Mouse (Mus musculus): ENCODE results near the gene Tmem104. TPM values are rescaled to one million over a fixed set of nuclear protein-coding genes. Genes with fewer than 3 reads are reported as not detected.
A peak's percentile ranks its signal among the peaks of the same experiment; 100 is the strongest.

The Tmem104 gene
- polyA plus RNA-seq, 1 experiment from 2014 or later = 9.3 TPM

GRCm38 (mm10) chr11:115224889-115225288 is 37.6 kb downstream of the Tmem104 start:
- H3K27me3 ChIP-seq (replicated peaks) = peaks cover 15% of the 10 kb centered on the region
- H3K4me2 ChIP-seq = no peak overlapping the region
- H3K4me1 ChIP-seq = peaks cover 12% of the 10 kb centered on the region
- no peaks in the 10 kb centered on the region for H3K36me3 ChIP-seq
- ATAC-seq (ENCODE audit: insufficient read depth, low FRiP score, low read depth) = no peak
- no peak overlapping the region for H3K4me3 ChIP-seq (replicated peaks)
- WGBS = 47% methylated on average over 8 of the region's 8 CpGs
- no peaks in the 10 kb centered on the region for H3K9me3 ChIP-seq
- H3K9ac ChIP-seq = no peak overlapping the region
- no peak overlapping the region for H3K27ac ChIP-seq

GRCm38 (mm10) chr11:115225301-115225700 is 38.0 kb downstream of the Tmem104 start:
- Histone ChIP-seq H3K36me3 (no peaks in the 10 kb centered on the region), H3K4me3 (replicated peaks) (no peak overlapping the region), H3K4me1 (peaks cover 12% of the 10 kb centered on the region), H3K27ac (no peak overlapping the region), H3K4me2 (no peak overlapping the region), H3K9ac (no peak overlapping the region), H3K9me3 (no peaks in the 10 kb centered on the region), H3K27me3 (replicated peaks) (peaks cover 15% of the 10 kb centered on the region)
- no peak for ATAC-seq (ENCODE audit: insufficient read depth, low FRiP score, low read depth)
- WGBS = 78% methylated on average over 6 of the region's 6 CpGs

DNA sequence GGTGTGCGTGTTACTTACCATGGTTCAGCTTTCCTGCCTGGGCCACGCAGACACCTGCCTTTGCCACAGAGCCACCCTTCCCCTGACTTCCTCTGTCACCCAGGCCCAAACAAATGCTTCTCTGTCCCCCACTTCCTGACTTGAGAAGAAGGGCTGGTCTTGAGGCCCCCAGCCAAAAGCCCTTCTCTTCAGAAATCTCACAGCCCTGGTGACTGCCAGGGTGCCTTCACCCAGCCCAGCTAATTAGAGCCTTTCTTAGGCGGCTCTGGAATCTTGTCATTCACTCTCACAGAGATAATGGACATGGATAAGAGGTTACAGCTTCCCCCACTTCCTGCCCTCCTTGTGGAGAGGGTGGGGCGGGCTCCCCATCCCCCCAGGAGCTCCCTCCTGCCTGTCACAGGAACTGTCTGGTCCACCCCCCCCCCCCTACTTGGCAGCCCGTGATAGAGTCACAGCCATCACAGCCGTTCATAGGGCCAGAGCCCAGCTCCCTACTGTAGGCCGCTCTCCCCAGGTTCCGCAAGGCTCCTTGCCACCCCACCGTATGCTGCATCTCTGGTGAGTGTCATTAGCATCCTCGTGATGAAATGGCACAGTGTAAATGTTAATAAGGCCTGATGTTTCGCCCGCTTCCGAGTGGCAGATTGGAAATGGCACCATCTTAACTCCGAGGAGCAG is 39.7 kb downstream of the Tmem104 start:
- Histone ChIP-seq H3K36me3 (no peaks in the 10 kb centered on the region), H3K9me3 (no peaks in the 10 kb centered on the region), H3K27ac (no peak overlapping the region), H3K27me3 (replicated peaks) (peaks cover 15% of the 10 kb centered on the region), H3K4me3 (replicated peaks) (no peak overlapping the region), H3K9ac (no peak overlapping the region), H3K4me2 (no peak overlapping the region), H3K4me1 (peaks cover 17% of the 10 kb centered on the region)
- WGBS = 64% methylated on average over 14 of the region's 14 CpGs
- no peak for ATAC-seq (ENCODE audit: insufficient read depth, low FRiP score, low read depth)

GRCm38 (mm10) chr11:115227640-115228039 is 40.4 kb downstream of the Tmem104 start:
- Histone ChIP-seq H3K9ac (no peak overlapping the region), H3K27me3 (replicated peaks) (peaks cover 15% of the 10 kb centered on the region)
- 57% methylated on average over 12 of the region's 12 CpGs for WGBS

DNA sequence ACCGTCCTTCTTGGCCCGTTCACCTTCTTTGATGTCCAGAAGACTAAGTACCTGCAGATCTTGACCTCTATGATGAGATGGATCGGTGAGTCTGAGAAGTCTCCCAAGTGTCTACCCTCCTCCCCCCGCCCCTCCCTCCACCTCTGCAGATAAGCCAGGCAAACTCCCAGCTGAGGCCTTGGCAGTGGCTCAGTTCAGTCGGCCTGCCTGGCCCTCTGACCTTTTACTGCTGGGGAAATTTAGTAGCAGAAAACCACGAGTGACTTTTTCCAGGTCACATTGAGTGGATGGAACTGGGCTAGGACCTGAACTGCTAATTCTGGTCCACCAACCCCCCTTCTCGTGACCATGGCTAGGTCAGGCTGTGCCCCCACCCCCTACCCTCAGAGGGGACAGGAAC is 41.1 kb downstream of the Tmem104 start:
- H3K9ac ChIP-seq = no peak overlapping the region
- no peak overlapping the region for H3K4me3 ChIP-seq (replicated peaks)
- ATAC-seq (ENCODE audit: insufficient read depth, low FRiP score, low read depth) = no peak
- peaks cover 13% of the 10 kb centered on the region for H3K4me1 ChIP-seq
- WGBS = 55% methylated on average over 7 of the region's 7 CpGs
- H3K36me3 ChIP-seq = no peaks in the 10 kb centered on the region
- H3K9me3 ChIP-seq = no peaks in the 10 kb centered on the region
- H3K27ac ChIP-seq = no peak overlapping the region
- peaks cover 15% of the 10 kb centered on the region for H3K27me3 ChIP-seq (replicated peaks)
- no peak overlapping the region for H3K4me2 ChIP-seq

More at GRCm38 (mm10) chr11:115227640-115228039, 40.4 kb downstream of the Tmem104 start:
- Histone ChIP-seq H3K9me3 (no peaks in the 10 kb centered on the region), H3K36me3 (no peaks in the 10 kb centered on the region), H3K4me2 (no peak overlapping the region), H3K4me1 (peaks cover 15% of the 10 kb centered on the region), H3K4me3 (replicated peaks) (no peak overlapping the region), H3K27ac (no peak overlapping the region)
- ATAC-seq (ENCODE audit: insufficient read depth, low FRiP score, low read depth) = no peak

- Histone ChIP-seq H3K9me3 (no peaks in the 10 kb centered on the region), H3K4me1 (peaks cover 13% of the 10 kb centered on the region), H3K27ac (no peak overlapping the region), H3K27me3 (replicated peaks) (peaks cover 15% of the 10 kb centered on the region), H3K36me3 (no peaks in the 10 kb centered on the region), H3K4me3 (replicated peaks) (no peak overlapping the region), H3K4me2 (no peak overlapping the region), H3K9ac (no peak overlapping the region)
- no peak for ATAC-seq (ENCODE audit: insufficient read depth, low FRiP score, low read depth)
- WGBS = 55% methylated on average over 15 of the region's 15 CpGs
Observed at GRCm38 (mm10) chr11:115229021-115229930, 42.0 kb downstream of the Tmem104 start.

DNA sequence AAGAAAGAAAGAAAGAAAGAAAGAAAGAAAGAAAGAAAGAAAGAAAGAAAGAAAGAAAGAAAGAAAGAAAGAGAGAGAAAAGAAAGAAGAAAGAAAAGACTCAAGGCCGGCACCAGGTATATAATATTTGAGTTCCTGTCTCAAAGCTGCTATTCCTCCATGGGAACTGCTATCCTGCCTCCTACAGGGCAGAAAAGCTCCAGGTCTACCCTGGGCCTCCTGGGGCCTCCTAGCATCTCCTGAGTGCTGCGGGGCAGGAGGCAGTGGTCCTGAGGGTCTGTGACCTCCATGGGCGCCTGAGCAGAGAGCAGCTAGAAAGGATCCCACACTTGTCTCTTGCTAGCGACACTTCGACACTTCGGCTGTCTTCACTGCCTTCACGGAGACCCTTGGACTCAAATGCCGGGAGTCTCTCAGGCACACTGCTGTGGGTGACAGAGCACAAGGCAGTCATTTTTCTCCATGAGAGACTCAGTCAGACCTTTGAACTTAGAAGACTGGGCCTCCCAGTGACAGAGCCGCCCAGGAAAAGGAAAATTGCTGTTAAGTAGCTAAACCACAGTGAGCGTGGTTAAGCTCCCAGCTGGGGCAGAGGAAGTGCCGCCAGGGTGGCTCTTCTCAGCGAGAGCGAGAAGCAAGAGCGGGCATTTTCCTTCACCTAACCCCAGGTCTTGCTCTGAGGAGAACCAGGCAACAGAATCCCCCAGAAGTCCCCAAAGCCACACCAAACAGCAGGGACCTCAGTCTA is 44.1 kb downstream of the Tmem104 start:
- Histone ChIP-seq H3K27ac (peak overlapping the region; percentile 71), H3K27me3 (replicated peaks) (peaks cover 9% of the 10 kb centered on the region), H3K9ac (no peak overlapping the region), H3K4me1 (peaks cover 13% of the 10 kb centered on the region), H3K4me3 (replicated peaks) (no peak overlapping the region), H3K9me3 (no peaks in the 10 kb centered on the region), H3K4me2 (no peak overlapping the region), H3K36me3 (no peaks in the 10 kb centered on the region)
- 43% methylated on average over 14 of the region's 14 CpGs for WGBS
- no peak for ATAC-seq (ENCODE audit: insufficient read depth, low FRiP score, low read depth)

- H3K27ac ChIP-seq = peak overlapping the region; percentile 71
- H3K4me2 ChIP-seq = no peak overlapping the region
- H3K36me3 ChIP-seq = no peaks in the 10 kb centered on the region
- no peak overlapping the region for H3K9ac ChIP-seq
- no peak overlapping the region for H3K4me3 ChIP-seq (replicated peaks)
- WGBS = 58% methylated on average over 9 of the region's 9 CpGs
- no peak for ATAC-seq (ENCODE audit: insufficient read depth, low FRiP score, low read depth)
- no peaks in the 10 kb centered on the region for H3K9me3 ChIP-seq
- peaks cover 13% of the 10 kb centered on the region for H3K4me1 ChIP-seq
- peaks cover 9% of the 10 kb centered on the region for H3K27me3 ChIP-seq (replicated peaks)
Observed at GRCm38 (mm10) chr11:115231924-115232323, 44.6 kb downstream of the Tmem104 start.

DNA sequence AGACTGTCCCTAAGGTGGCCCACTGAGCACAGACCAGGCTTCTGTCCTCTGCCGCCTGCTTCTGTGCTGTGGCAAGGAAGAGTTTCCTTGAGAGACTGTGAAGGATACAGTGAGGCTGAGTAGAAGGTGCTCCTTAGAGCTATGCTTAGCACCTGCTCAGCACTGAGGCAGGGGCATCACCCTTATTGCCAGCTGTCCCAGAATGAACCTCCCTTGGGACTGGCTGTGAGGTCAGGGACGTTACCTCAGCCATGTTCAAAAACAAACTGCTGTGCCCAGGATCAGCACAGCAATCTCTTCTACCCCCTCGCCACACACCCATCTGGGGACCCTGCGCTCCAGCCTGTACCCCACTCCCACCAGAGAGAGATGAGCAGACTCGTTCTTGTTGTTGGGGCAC is 45.6 kb downstream of the Tmem104 start:
- no peak overlapping the region for H3K9ac ChIP-seq
- peaks cover 9% of the 10 kb centered on the region for H3K27me3 ChIP-seq (replicated peaks)
- H3K4me1 ChIP-seq = peaks cover 13% of the 10 kb centered on the region
- no peak overlapping the region for H3K4me3 ChIP-seq (replicated peaks)
- 85% methylated on average over 5 of the region's 5 CpGs for WGBS
- no peak for ATAC-seq (ENCODE audit: insufficient read depth, low FRiP score, low read depth)
- H3K9me3 ChIP-seq = no peaks in the 10 kb centered on the region
- H3K36me3 ChIP-seq = no peaks in the 10 kb centered on the region
- no peak overlapping the region for H3K27ac ChIP-seq
- H3K4me2 ChIP-seq = no peak overlapping the region

GRCm38 (mm10) chr11:115233526-115234290 is 46.4 kb downstream of the Tmem104 start:
- no peaks in the 10 kb centered on the region for H3K9me3 ChIP-seq
- peaks cover 9% of the 10 kb centered on the region for H3K27me3 ChIP-seq (replicated peaks)
- no peak overlapping the region for H3K27ac ChIP-seq
- no peaks in the 10 kb centered on the region for H3K36me3 ChIP-seq
- peaks cover 13% of the 10 kb centered on the region for H3K4me1 ChIP-seq
- H3K4me2 ChIP-seq = no peak overlapping the region
- no peak overlapping the region for H3K4me3 ChIP-seq (replicated peaks)
- no peak overlapping the region for H3K9ac ChIP-seq
- 69% methylated on average over 20 of the region's 20 CpGs for WGBS
- no peak for ATAC-seq (ENCODE audit: insufficient read depth, low FRiP score, low read depth)

- no peak overlapping the region for H3K4me3 ChIP-seq (replicated peaks)
- no peak overlapping the region for H3K4me2 ChIP-seq
- no peak overlapping the region for H3K27ac ChIP-seq
- H3K27me3 ChIP-seq (replicated peaks) = peaks cover 3% of the 10 kb centered on the region
- H3K4me1 ChIP-seq = peaks cover 13% of the 10 kb centered on the region
- H3K9ac ChIP-seq = no peak overlapping the region
- H3K9me3 ChIP-seq = no peaks in the 10 kb centered on the region
- ATAC-seq (ENCODE audit: insufficient read depth, low FRiP score, low read depth) = no peak
- 79% methylated on average over 15 of the region's 15 CpGs for WGBS
- no peaks in the 10 kb centered on the region for H3K36me3 ChIP-seq
Observed at GRCm38 (mm10) chr11:115234320-115235044, 47.2 kb downstream of the Tmem104 start.

Measured in stomach, embryonic 15.5 days (tissue).